Comparison of ENCODE assay signal across 21 mouse cellular contexts in genomic region chr9:57229726-57230125, GRCm38 (mm10). TPM values are rescaled to one million over a fixed set of nuclear protein-coding genes. Genes with fewer than 3 reads are reported as not detected.
A peak's percentile ranks its signal among the peaks of the same experiment; 100 is the strongest.
DNase-seq lines count a peak whose midpoint lies in the region; ATAC-seq and TF ChIP-seq lines count a peak whose summit lies in the region.
"Had no signal": no experiment of that assay in that cellular context is flagged by ENCODE, and none has a peak within 500 bp of the region (broad histone marks: within the 10 kb centered on the region; RNA-seq: fewer than 3 reads in every experiment).

No protein-coding gene starts in this region.

- H3K36me3 ChIP-seq in liver, postnatal 0 days (replicated peaks; ENCODE audit: insufficient read depth, low read length), result no peaks in the 10 kb centered on the region
- H3K36me3 ChIP-seq in liver, embryonic 11.5 days (ENCODE audit: control insufficient read depth, insufficient read depth, low read length), result no peaks in the 10 kb centered on the region
- H3K36me3 ChIP-seq in kidney, embryonic 16.5 days (ENCODE audit: insufficient read depth, low read length), result no peaks in the 10 kb centered on the region

- no peaks in the 10 kb centered on the region for H3K9me3 ChIP-seq in liver, postnatal 0 days (ENCODE audit: low read length)
- no peaks in the 10 kb centered on the region for H3K9me3 ChIP-seq in liver, embryonic 11.5 days (ENCODE audit: control insufficient read depth, low read length)
- no peaks in the 10 kb centered on the region for H3K9me3 ChIP-seq in kidney, embryonic 16.5 days (ENCODE audit: low read length)

- ATAC-seq in liver, postnatal 0 days, result peak; percentile 37; the same call in 1 of the 2 replicates
- no peak for ATAC-seq in liver, embryonic 11.5 days (replicated peaks; ENCODE audit: low FRiP score)
- ATAC-seq in kidney, embryonic 16.5 days (ENCODE audit: low FRiP score, low TSS enrichment), result no peak
- ATAC-seq: forebrain, embryonic 14.5 days; hindbrain, postnatal 0 days had no signal

- no peak for TF ChIP-seq CTCF in liver, postnatal 0 days (IDR thresholded peaks at IDR 0.05; ENCODE audit: low read depth)

- H3K4me2 ChIP-seq in liver, postnatal 0 days (ENCODE audit: low read depth, low read length), result no peak overlapping the region
- H3K4me2 ChIP-seq in liver, embryonic 11.5 days, result no peak overlapping the region
- H3K4me2 ChIP-seq in kidney, embryonic 16.5 days (replicated peaks; ENCODE audit: low read depth, low read length), result no peak overlapping the region

- H3K4me1 ChIP-seq in liver, postnatal 0 days (ENCODE audit: insufficient read depth), result peaks cover 22% of the 10 kb centered on the region
- H3K4me1 ChIP-seq in liver, embryonic 11.5 days (replicated peaks; ENCODE audit: control insufficient read depth, insufficient read depth, low read length), result peaks cover 21% of the 10 kb centered on the region
- peaks cover 13% of the 10 kb centered on the region for H3K4me1 ChIP-seq in kidney, embryonic 16.5 days (ENCODE audit: insufficient read depth, low read length)

- H3K27me3 ChIP-seq in liver, postnatal 0 days (ENCODE audit: insufficient read depth, low read length), result no peaks in the 10 kb centered on the region
- no peaks in the 10 kb centered on the region for H3K27me3 ChIP-seq in liver, embryonic 11.5 days (replicated peaks; ENCODE audit: control insufficient read depth, insufficient read depth, low read length)
- no peaks in the 10 kb centered on the region for H3K27me3 ChIP-seq in kidney, embryonic 16.5 days (ENCODE audit: insufficient read depth, low read length)

- H3K4me3 ChIP-seq in liver, postnatal 0 days (ENCODE audit: low read depth, low read length), result no peak overlapping the region
- no peak overlapping the region for H3K4me3 ChIP-seq in liver, embryonic 11.5 days (ENCODE audit: low read depth, low read length)
- no peak overlapping the region for H3K4me3 ChIP-seq in kidney, embryonic 16.5 days (ENCODE audit: low read length)
- H3K4me3 ChIP-seq: gastrocnemius, adult 2 months; layer of hippocampus, adult 2 months had no signal

- WGBS in liver, postnatal 0 days (ENCODE audit: insufficient replicate concordance), result 66% methylated on average over 4 of the region's 4 CpGs
- 78% methylated on average over 4 of the region's 4 CpGs for WGBS in liver, embryonic 11.5 days
- WGBS in kidney, embryonic 16.5 days, result 38% methylated on average over 4 of the region's 4 CpGs

- H3K9ac ChIP-seq in liver, postnatal 0 days (replicated peaks), result no peak overlapping the region
- H3K9ac ChIP-seq in liver, embryonic 11.5 days (ENCODE audit: low read depth, low read length), result no peak overlapping the region
- no peak overlapping the region for H3K9ac ChIP-seq in kidney, embryonic 16.5 days (replicated peaks; ENCODE audit: low read length)
- H3K9ac ChIP-seq: liver, embryonic 14.5 days had no signal

- no peak overlapping the region for H3K27ac ChIP-seq in liver, postnatal 0 days (ENCODE audit: low read depth)
- no peak overlapping the region for H3K27ac ChIP-seq in liver, embryonic 11.5 days (ENCODE audit: low read depth, low read length)
- H3K27ac ChIP-seq in kidney, embryonic 16.5 days (ENCODE audit: low read length), result peak overlapping the region; percentile 39; the same call in 1 of the 2 replicates
- H3K27ac ChIP-seq: gastrocnemius, adult 2 months; hindbrain, postnatal 0 days; layer of hippocampus, adult 2 months; liver, embryonic 14.5 days had no signal

- TF ChIP-seq EP300 in liver, postnatal 0 days (IDR thresholded peaks at IDR 0.05; ENCODE audit: low read depth), result no peak

- no peak for DNase-seq in liver, postnatal 0 days
- DNase-seq in liver, embryonic 11.5 days (ENCODE audit: low spot score), result no peak
- peak; percentile 31 for DNase-seq in forelimb bud, embryonic 11.5 days (ENCODE audit: low read depth, low spot score)
- peak; percentile 44 for DNase-seq in yolk sac, embryonic 10.5 days (ENCODE audit: low spot score)
- no peak for DNase-seq in gastrocnemius, postnatal 25 days
- DNase-seq in right cerebral cortex, postnatal 14 days, result no peak
- DNase-seq: cerebellum, adult 11 months; gastrocnemius, adult 2 months; heart, postnatal 36 days; right cerebral cortex, adult 18-20 months had no signal

RNA-seq across cellular contexts. Expression of gene Trcg1, which starts 6.6 kb away (rescaled TPM):
- polyA plus RNA-seq in liver, postnatal 0 days (2015; fragmentation: Nextera tagmentation; extraction: Ambion mirVana), result not detected in 2 replicates
- not detected in 2 replicates for polyA plus RNA-seq in liver, embryonic 11.5 days (2014; fragmentation: Nextera tagmentation; extraction: Ambion mirVana)
- not detected in 2 replicates for polyA plus RNA-seq in kidney, embryonic 16.5 days (2015; fragmentation: Nextera tagmentation; extraction: Ambion mirVana)
- total RNA-seq in gastrocnemius, postnatal 25 days (2021), result not detected
- total RNA-seq: adrenal gland, postnatal 36 days; common myeloid progenitor, adult 5-6 weeks; gastrocnemius, adult 2 months; heart, postnatal 36 days; hindbrain, postnatal 0 days; layer of hippocampus, adult 2 months; left cerebral cortex, postnatal 14 days; megakaryocyte progenitor cell, adult 5-6 weeks; monocyte, adult 5-6 weeks had no signal
- polyA plus RNA-seq: forebrain, embryonic 14.5 days; hindbrain, postnatal 0 days; liver, embryonic 14.5 days; spleen, adult 2 months had no signal

RNA-seq across cellular contexts. Expression of gene 1700017B05Rik, which starts 32.7 kb away (rescaled TPM):
- polyA plus RNA-seq in liver, postnatal 0 days (2015; fragmentation: Nextera tagmentation; extraction: Ambion mirVana), result 10.1 and 10.4 TPM in 2 replicates
- 27.0 and 29.5 TPM in 2 replicates for polyA plus RNA-seq in liver, embryonic 11.5 days (2014; fragmentation: Nextera tagmentation; extraction: Ambion mirVana)
- 23.0 and 26.3 TPM in 2 replicates for polyA plus RNA-seq in kidney, embryonic 16.5 days (2015; fragmentation: Nextera tagmentation; extraction: Ambion mirVana)
- 1 to 10 TPM; 2.9 to 5.2 TPM for total RNA-seq in gastrocnemius, postnatal 25 days (2021)

Comparison
In these comparisons a context has a peak if more than half of its experiments do, and no peak if none do; other contexts are left out.
1. DNase-seq: peak in forelimb bud, embryonic 11.5 days (single experiment) and yolk sac, embryonic 10.5 days (single experiment); none in liver, postnatal 0 days (single experiment), liver, embryonic 11.5 days (single experiment), gastrocnemius, postnatal 25 days (single experiment) and right cerebral cortex, postnatal 14 days (single experiment).